Mouse (Mus musculus) cerebellum, adult 18-20 months (tissue): ENCODE results near the gene Gtf2ird1.

Experiments
- DNase-seq, 2 experiments: peaks; one replicate each; pipeline ENCODE4 v3.0.0; 2021

Gene Gtf2ird1

DNA sequence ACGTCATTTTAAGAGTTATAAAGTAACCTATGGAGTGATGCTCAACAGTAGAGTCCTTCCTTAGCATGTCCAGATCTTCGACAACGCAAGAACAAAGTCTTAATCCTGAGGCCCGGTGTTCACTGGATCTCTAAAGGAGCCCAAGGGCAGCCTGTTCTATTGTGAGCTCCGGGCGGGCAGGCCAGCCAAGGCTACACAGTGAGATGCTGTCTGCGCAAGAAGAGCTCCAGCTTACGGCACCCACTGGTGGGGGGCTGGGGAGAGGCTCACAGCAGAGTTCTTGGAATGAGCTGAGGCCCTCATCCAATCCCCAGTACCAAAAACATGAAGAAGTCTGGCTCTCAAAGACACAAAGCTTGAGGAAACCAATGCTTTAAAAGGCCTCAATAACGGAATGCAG, 146.3 kb downstream of the Gtf2ird1 start:
- DNase-seq = no peak

GRCm38 (mm10) chr5:134309345-134309744, 147.2 kb downstream of the Gtf2ird1 start:
- no peak for DNase-seq
